Mouse (Mus musculus) liver, embryonic 14.5 days (tissue): ENCODE results near the gene Olfr31. TPM values are rescaled to one million over a fixed set of nuclear protein-coding genes. Genes with fewer than 3 reads are reported as not detected.

Source experiments
- ATAC-seq: fragments of 200-750 bp; cut with Nextera tagmentation; 2 replicates; pipeline ENCODE4 v1.8.0; 2017; ENCODE audit warnings: moderate number of reproducible peaks, mild to moderate bottlenecking, moderate library complexity; ENCODE audit not compliant: insufficient read depth
- DNase-seq, 3 experiments: peaks; one replicate each; pipeline ENCODE4 v3.0.0-alpha.2; 2012 to 2013; ENCODE audit warnings: low read depth in 3 of 3, low spot score in 3 of 3
- H3K27ac ChIP-seq: fragments of 300-500 bp; sonication (generic); 2 replicates; pipeline ENCODE4 v1.5.1; 2014; ENCODE audit warnings: moderate library complexity, mild to moderate bottlenecking, control low read depth, inconsistent platforms
- H3K27me3 ChIP-seq: fragments of 300-500 bp; sonication (generic); 2 replicates; pipeline ENCODE4 v1.6.1; 2014; ENCODE audit warnings: mild to moderate bottlenecking, low read length, moderate library complexity; ENCODE audit not compliant: control insufficient read depth, insufficient read depth
- H3K36me3 ChIP-seq: fragments of 300-500 bp; sonication (generic); replicated peaks from 2 replicates; pipeline ENCODE4 v1.6.1; 2014; ENCODE audit warnings: low read depth; ENCODE audit not compliant: control insufficient read depth, insufficient read depth
- H3K4me1 ChIP-seq, 2 experiments: fragments of 200-500 bp in 1 of 2; fragments of 300-500 bp in 1 of 2; sonication (generic) in 1 of 2; replicated peaks; 2 replicates each; pipeline ENCODE4 v1.6.1; 2012 to 2014; ENCODE audit warnings: antibody characterized with exemption in 1 of 2, inconsistent platforms in 1 of 2, low read length in 1 of 2; ENCODE audit not compliant: control insufficient read depth in 2 of 2, insufficient read depth in 2 of 2
- H3K4me2 ChIP-seq: fragments of 300-500 bp; sonication (generic); 2 replicates; pipeline ENCODE4 v1.6.1; 2014; ENCODE audit warnings: low read depth, mild to moderate bottlenecking, control low read depth, moderate library complexity
- H3K4me3 ChIP-seq, 2 experiments: fragments of 200-500 bp in 1 of 2; fragments of 300-500 bp in 1 of 2; sonication (generic) in 1 of 2; 2 replicates each; pipeline ENCODE4 v1.5.1; 2012 to 2014; ENCODE audit warnings: low read depth in 2 of 2, low read length in 2 of 2, mild to moderate bottlenecking in 2 of 2, control low read depth in 1 of 2, inconsistent platforms in 1 of 2, moderate library complexity in 1 of 2; ENCODE audit not compliant: insufficient read depth in 1 of 2
- H3K9ac ChIP-seq: fragments of 300-500 bp; sonication (generic); replicated peaks from 2 replicates; pipeline ENCODE4 v1.6.1; 2014; ENCODE audit warnings: mild to moderate bottlenecking, control low read depth, moderate library complexity
- H3K9me3 ChIP-seq: fragments of 300-500 bp; sonication (generic); 2 replicates; pipeline ENCODE4 v1.6.1; 2016; ENCODE audit warnings: low read length, mixed read lengths; ENCODE audit not compliant: control insufficient read depth
- CTCF ChIP-seq: IDR thresholded peaks from 2 replicates; pipeline ENCODE4 v1.5.1; 2016; ENCODE audit warnings: antibody characterized with exemption, low read depth, control low read depth
- EP300 ChIP-seq: IDR thresholded peaks from 2 replicates; pipeline ENCODE4 v1.6.1; 2016; ENCODE audit warnings: antibody characterized with exemption, low read depth
- WGBS: fragments of 180-500 bp; shearing (Covaris S2); extraction: QIAGEN DNeasy Blood & Tissue Kit; methylation state at CpG from one replicate; pipeline ENCODE4 v1.1.7; 2014; ENCODE audit not compliant: insufficient replicate concordance; 5-methylcytosine and 5-hydroxymethylcytosine counted together
- polyA plus RNA-seq, 2 experiments: library from polyadenylated mRNA; depleted of rRNA in 1 of 2; stranded (reverse) in 1 of 2; unstranded in 1 of 2; fragments of >200 nt; fragmentation: Nextera tagmentation in 1 of 2; extraction: Ambion mirVana in 1 of 2; gene quantifications; 2 replicates each; pipeline versions ENCODE4 v1.2.1 to v1.2.3; 2012 to 2014

Gene Olfr31
- polyA plus RNA-seq, 2 experiments: not detected

- TF ChIP-seq CTCF (no peak), EP300 (no peak)
- DNase-seq (no peak), ATAC-seq (no peak)
- H3K9ac ChIP-seq: no peak overlapping the region
- H3K9me3 ChIP-seq: peaks cover 35% of the 10 kb centered on the region
- H3K36me3 ChIP-seq: no peaks in the 10 kb centered on the region
- H3K4me2 ChIP-seq: no peak overlapping the region
- H3K27ac ChIP-seq: no peak overlapping the region
- WGBS: 82% methylated on average over 13 of the region's 13 CpGs
- no peaks in the 10 kb centered on the region for H3K4me1 ChIP-seq
- H3K27me3 ChIP-seq: no peaks in the 10 kb centered on the region
- no peak overlapping the region for H3K4me3 ChIP-seq
Measured at GRCm38 (mm10) chr14:14354511-14355359, 32.1 kb downstream of the Olfr31 start.

GRCm38 (mm10) chr14:14355360-14355646 lies 32.7 kb downstream of the Olfr31 start:
- H3K9me3 ChIP-seq: peaks cover 29% of the 10 kb centered on the region
- no peak overlapping the region for H3K4me3 ChIP-seq
- ATAC-seq (no peak), DNase-seq (no peak)
- no peaks in the 10 kb centered on the region for H3K36me3 ChIP-seq
- H3K4me1 ChIP-seq: no peaks in the 10 kb centered on the region
- TF ChIP-seq CTCF (no peak), EP300 (no peak)
- no peak overlapping the region for H3K9ac ChIP-seq
- 64% methylated on average over 8 of the region's 8 CpGs for WGBS
- H3K4me2 ChIP-seq: no peak overlapping the region
- no peaks in the 10 kb centered on the region for H3K27me3 ChIP-seq
- H3K27ac ChIP-seq: no peak overlapping the region

Other genes starting within 250 kb of the Olfr31 start
- 26.3 and 44.4 TPM in 2 replicates for gene Psmd6, start 201.8 kb upstream of the Olfr31 start, polyA plus RNA-seq (2012; rRNA removed)
- 126 and 134 TPM in 2 replicates for gene Psmd6, start 201.8 kb upstream of the Olfr31 start, polyA plus RNA-seq (2014; fragmentation: Nextera tagmentation; extraction: Ambion mirVana)
- gene Olfr720, start 136.0 kb upstream of the Olfr31 start, polyA plus RNA-seq (2012; rRNA removed): not detected in 2 replicates
- not detected in 2 replicates for gene Olfr720, start 136.0 kb upstream of the Olfr31 start, polyA plus RNA-seq (2014; fragmentation: Nextera tagmentation; extraction: Ambion mirVana)
- gene Il3ra, start 23.4 kb downstream of the Olfr31 start, polyA plus RNA-seq (2012; rRNA removed): 4.6 and 6.1 TPM in 2 replicates
- gene Il3ra, start 23.4 kb downstream of the Olfr31 start, polyA plus RNA-seq (2014; fragmentation: Nextera tagmentation; extraction: Ambion mirVana): 1.7 and 2.3 TPM in 2 replicates
- not detected in 2 replicates for gene Olfr721-ps1, start 78.5 kb downstream of the Olfr31 start, polyA plus RNA-seq (2012; rRNA removed)
- not detected in 2 replicates for gene Olfr721-ps1, start 78.5 kb downstream of the Olfr31 start, polyA plus RNA-seq (2014; fragmentation: Nextera tagmentation; extraction: Ambion mirVana)